Mouse (Mus musculus) forebrain, embryonic 11.5 days (tissue): ENCODE results near the gene Casp3. TPM values are rescaled to one million over a fixed set of nuclear protein-coding genes. Genes with fewer than 3 reads are reported as not detected.

Experiments
- ATAC-seq: fragments of 200-750 bp; cut with Nextera tagmentation; replicated peaks from 2 replicates; pipeline ENCODE4 v1.8.0; 2017; ENCODE audit warnings: moderate TSS enrichment; ENCODE audit not compliant: low FRiP score
- DNase-seq: peaks from one replicate; pipeline ENCODE4 v3.0.0-alpha.2; 2017; ENCODE audit warnings: low spot score
- H3K27ac ChIP-seq: fragments of 300-500 bp; sonication (generic); 2 replicates; pipeline ENCODE4 v1.5.1; 2014; ENCODE audit warnings: low read depth, low read length
- H3K27me3 ChIP-seq: fragments of 300-500 bp; sonication (generic); 2 replicates; pipeline ENCODE4 v1.6.1; 2014; ENCODE audit warnings: mild to moderate bottlenecking, low read length, mixed read lengths; ENCODE audit not compliant: control insufficient read depth, insufficient read depth
- H3K36me3 ChIP-seq: fragments of 300-500 bp; sonication (generic); 2 replicates; pipeline ENCODE4 v1.6.1; 2014; ENCODE audit warnings: mild to moderate bottlenecking, low read length, moderate library complexity, mixed read lengths; ENCODE audit not compliant: control insufficient read depth, insufficient read depth
- H3K4me1 ChIP-seq: fragments of 300-500 bp; sonication (generic); replicated peaks from 2 replicates; pipeline ENCODE4 v1.6.1; 2014; ENCODE audit warnings: low read length, mixed read lengths; ENCODE audit not compliant: control insufficient read depth, insufficient read depth
- H3K4me2 ChIP-seq: fragments of 300-500 bp; sonication (generic); 2 replicates; pipeline ENCODE4 v1.6.1; 2014; ENCODE audit warnings: low read depth, mild to moderate bottlenecking, low read length, moderate library complexity, mixed read lengths; ENCODE audit not compliant: severe bottlenecking
- H3K4me3 ChIP-seq: fragments of 300-500 bp; sonication (generic); 2 replicates; pipeline ENCODE4 v1.5.1; 2014; ENCODE audit warnings: low read depth, low read length
- H3K9ac ChIP-seq: fragments of 300-500 bp; sonication (generic); 2 replicates; pipeline ENCODE4 v1.6.1; 2014; ENCODE audit warnings: low read length
- H3K9me3 ChIP-seq: fragments of 300-500 bp; sonication (generic); 2 replicates; pipeline ENCODE4 v1.6.1; 2016; ENCODE audit warnings: low read length, mixed read lengths; ENCODE audit not compliant: control insufficient read depth
- WGBS: fragments of 180-500 bp; shearing (Covaris S2); extraction: QIAGEN DNeasy Blood & Tissue Kit; methylation state at CpG from one replicate; pipeline ENCODE4 v1.1.7; 2014; 5-methylcytosine and 5-hydroxymethylcytosine counted together
- polyA plus RNA-seq: library from polyadenylated mRNA; unstranded; fragments of >200 nt; fragmentation: Nextera tagmentation; extraction: Ambion mirVana; gene quantifications from 2 replicates; pipeline ENCODE4 v1.2.1, GENCODE M21; 2014

Gene Casp3
- 136 and 144 TPM in 2 replicates for polyA plus RNA-seq

GRCm38 (mm10) chr8:46616879-46617689, at the start of gene Casp3, which contains the start of gene Primpol:
TSS of gene Casp3 (plus strand) at chr8:46617291.
TSS of gene Primpol (minus strand) at chr8:46617212.
- Histone ChIP-seq H3K9ac (peak within 1 kb of the TSS; percentile 91), H3K4me2 (peak within 1 kb of the TSS; percentile 90), H3K36me3 (no peaks in the 10 kb centered on the region), H3K4me1 (peaks cover 4% of the 10 kb centered on the region; the same call in 1 of the 2 replicates), H3K27ac (peak within 1 kb of the TSS; percentile 86), H3K9me3 (no peaks in the 10 kb centered on the region), H3K27me3 (no peaks in the 10 kb centered on the region), H3K4me3 (peak within 1 kb of the TSS; percentile 85)
- DNase-seq = peak; percentile 99
- under 1% methylated on average over 44 of the region's 54 CpGs for WGBS
- peak; percentile 97 for ATAC-seq

GRCm38 (mm10) chr8:46567946-46568345, 49.1 kb upstream of the Casp3 start:
- ATAC-seq (no peak), DNase-seq (no peak)
- H3K4me3 ChIP-seq = no peak overlapping the region
- no peak overlapping the region for H3K4me2 ChIP-seq
- WGBS = 92% methylated on average over 8 of the region's 8 CpGs
- H3K27ac ChIP-seq = no peak overlapping the region
- no peaks in the 10 kb centered on the region; the same call in 1 of the 2 replicates for H3K36me3 ChIP-seq
- no peaks in the 10 kb centered on the region for H3K4me1 ChIP-seq
- no peaks in the 10 kb centered on the region for H3K27me3 ChIP-seq
- no peak overlapping the region for H3K9ac ChIP-seq
- H3K9me3 ChIP-seq = no peaks in the 10 kb centered on the region

GRCm38 (mm10) chr8:46568942-46569341, 48.1 kb upstream of the Casp3 start:
- WGBS = 82% methylated on average over 2 of the region's 2 CpGs
- Histone ChIP-seq H3K9me3 (no peaks in the 10 kb centered on the region), H3K36me3 (peaks cover 2% of the 10 kb centered on the region; the same call in 1 of the 2 replicates), H3K4me1 (no peaks in the 10 kb centered on the region), H3K4me3 (no peak overlapping the region), H3K9ac (no peak overlapping the region), H3K4me2 (no peak overlapping the region), H3K27me3 (no peaks in the 10 kb centered on the region), H3K27ac (no peak overlapping the region)
- ATAC-seq (no peak), DNase-seq (no peak)

GRCm38 (mm10) chr8:46569659-46570441, 47.2 kb upstream of the Casp3 start:
- H3K9ac ChIP-seq = no peak overlapping the region
- no peak overlapping the region for H3K4me2 ChIP-seq
- WGBS = 95% methylated on average over 19 of the region's 19 CpGs
- no peaks in the 10 kb centered on the region for H3K4me1 ChIP-seq
- no peak for ATAC-seq
- no peaks in the 10 kb centered on the region for H3K9me3 ChIP-seq
- no peak overlapping the region for H3K4me3 ChIP-seq
- no peak for DNase-seq
- peaks cover 3% of the 10 kb centered on the region; the same call in 1 of the 2 replicates for H3K36me3 ChIP-seq
- no peaks in the 10 kb centered on the region for H3K27me3 ChIP-seq
- no peak overlapping the region for H3K27ac ChIP-seq

- Histone ChIP-seq H3K36me3 (peaks cover 3% of the 10 kb centered on the region; the same call in 1 of the 2 replicates), H3K4me2 (no peak overlapping the region), H3K4me1 (no peaks in the 10 kb centered on the region), H3K4me3 (no peak overlapping the region), H3K9ac (no peak overlapping the region), H3K27me3 (no peaks in the 10 kb centered on the region), H3K9me3 (no peaks in the 10 kb centered on the region), H3K27ac (no peak overlapping the region)
- 96% methylated on average over 11 of the region's 14 CpGs for WGBS
- no peak for ATAC-seq
- DNase-seq = no peak
These were observed 46.4 kb upstream of the Casp3 start for GRCm38 (mm10) chr8:46570673-46571072.

- H3K4me1 ChIP-seq = no peaks in the 10 kb centered on the region
- no peaks in the 10 kb centered on the region for H3K27me3 ChIP-seq
- peaks cover 6% of the 10 kb centered on the region; the same call in 1 of the 2 replicates for H3K36me3 ChIP-seq
- H3K9ac ChIP-seq = no peak overlapping the region
- WGBS = 83% methylated on average over 2 of the region's 2 CpGs
- no peak for ATAC-seq
- DNase-seq = no peak
- H3K9me3 ChIP-seq = no peaks in the 10 kb centered on the region
- no peak overlapping the region for H3K4me2 ChIP-seq
- no peak overlapping the region for H3K4me3 ChIP-seq
- no peak overlapping the region for H3K27ac ChIP-seq
These were observed 43.6 kb upstream of the Casp3 start for GRCm38 (mm10) chr8:46573446-46573845.

- H3K27me3 ChIP-seq = no peaks in the 10 kb centered on the region
These were observed 43.1 kb upstream of the Casp3 start for GRCm38 (mm10) chr8:46573964-46574363.

GRCm38 (mm10) chr8:46578794-46579193, 38.3 kb upstream of the Casp3 start:
- Histone ChIP-seq H3K9me3 (no peaks in the 10 kb centered on the region), H3K4me1 (no peaks in the 10 kb centered on the region), H3K4me3 (no peak overlapping the region), H3K27ac (no peak overlapping the region), H3K36me3 (peaks cover 7% of the 10 kb centered on the region; the same call in 1 of the 2 replicates), H3K27me3 (no peaks in the 10 kb centered on the region), H3K9ac (no peak overlapping the region), H3K4me2 (no peak overlapping the region)
- no peak for ATAC-seq
- no peak for DNase-seq
- WGBS = 94% methylated on average over 9 of the region's 9 CpGs

More at GRCm38 (mm10) chr8:46573964-46574363, 43.1 kb upstream of the Casp3 start:
- DNase-seq (no peak), ATAC-seq (no peak)
- H3K9me3 ChIP-seq = no peaks in the 10 kb centered on the region
- no peak overlapping the region for H3K4me2 ChIP-seq
- H3K9ac ChIP-seq = no peak overlapping the region
- 97% methylated on average over 2 of the region's 2 CpGs for WGBS
- no peak overlapping the region for H3K4me3 ChIP-seq
- H3K27ac ChIP-seq = no peak overlapping the region
- H3K4me1 ChIP-seq = no peaks in the 10 kb centered on the region
- peaks cover 6% of the 10 kb centered on the region; the same call in 1 of the 2 replicates for H3K36me3 ChIP-seq
